Comparison of ENCODE assay signal across 8 mouse cellular contexts in the genomic region with DNA sequence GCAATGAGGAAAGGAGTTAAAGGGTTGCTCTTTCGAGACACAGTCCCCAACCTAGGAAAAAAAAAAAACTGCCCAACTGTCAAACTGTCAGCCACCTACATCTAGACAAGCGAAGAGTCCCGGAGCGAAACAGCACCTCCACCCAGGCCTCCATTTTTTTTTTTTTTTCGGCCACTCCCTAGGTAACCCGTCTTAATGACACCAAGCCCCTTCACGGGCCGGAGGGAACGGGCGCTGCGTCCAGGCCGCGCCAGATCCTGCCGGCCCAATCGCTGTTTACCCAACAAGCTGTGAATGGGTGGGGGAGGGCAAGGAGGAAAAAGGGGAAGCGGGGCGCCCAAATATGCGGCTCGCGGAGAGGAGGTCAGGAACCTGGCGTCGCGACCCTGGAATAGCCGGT. TPM values are rescaled to one million over a fixed set of nuclear protein-coding genes. Genes with fewer than 3 reads are reported as not detected.
DNase-seq lines count a peak whose midpoint lies in the region; ATAC-seq and TF ChIP-seq lines count a peak whose summit lies in the region.

No protein-coding gene starts in this region.

- TF ChIP-seq EP300 in heart, adult 2 months (IDR thresholded peaks at IDR 0.05; ENCODE audit: insufficient read depth, low read depth, low read length): no peak

- no peaks in the 10 kb centered on the region for H3K36me3 ChIP-seq in heart, adult 2 months (ENCODE audit: control insufficient read depth, insufficient read depth, low read length)
- peaks cover 43% of the 10 kb centered on the region for H3K36me3 ChIP-seq in embryonic facial prominence, embryonic 10.5 days (replicated peaks)
- H3K36me3 ChIP-seq in hindbrain, embryonic 14.5 days (replicated peaks; ENCODE audit: control insufficient read depth, insufficient read depth): peaks cover 30% of the 10 kb centered on the region
- peaks cover 19% of the 10 kb centered on the region for H3K36me3 ChIP-seq in liver, embryonic 16.5 days (ENCODE audit: control insufficient read depth, insufficient read depth)
- H3K36me3 ChIP-seq in neural tube, embryonic 14.5 days (ENCODE audit: control insufficient read depth, insufficient read depth, low read length): peaks cover 21% of the 10 kb centered on the region

- H3K27me3 ChIP-seq in heart, adult 2 months (ENCODE audit: control insufficient read depth, insufficient read depth, low read length): no peaks in the 10 kb centered on the region
- H3K27me3 ChIP-seq in embryonic facial prominence, embryonic 10.5 days (replicated peaks; ENCODE audit: low read depth, poor library complexity, severe bottlenecking): no peaks in the 10 kb centered on the region
- no peaks in the 10 kb centered on the region for H3K27me3 ChIP-seq in hindbrain, embryonic 14.5 days (ENCODE audit: control insufficient read depth, insufficient read depth, low read length)
- peaks cover 29% of the 10 kb centered on the region for H3K27me3 ChIP-seq in liver, embryonic 16.5 days (ENCODE audit: control insufficient read depth, insufficient read depth, low read depth, low read length)
- no peaks in the 10 kb centered on the region for H3K27me3 ChIP-seq in neural tube, embryonic 14.5 days (ENCODE audit: control insufficient read depth, insufficient read depth, low read length)

- intact Hi-C loops in heart, adult 2 months (cut with DNase I): no loop called here

- H3K9ac ChIP-seq in heart, adult 2 months (ENCODE audit: low read depth, low read length): peak overlapping the region; percentile 89
- peak overlapping the region; percentile 85 for H3K9ac ChIP-seq in hindbrain, embryonic 14.5 days
- H3K9ac ChIP-seq in liver, embryonic 16.5 days (ENCODE audit: low read depth, low read length): peak overlapping the region; percentile 98
- H3K9ac ChIP-seq in neural tube, embryonic 14.5 days (replicated peaks; ENCODE audit: low read depth, low read length): peak overlapping the region; percentile 87

- peak overlapping the region; percentile 89 for H3K4me3 ChIP-seq in heart, adult 2 months
- peak overlapping the region; percentile 95 for H3K4me3 ChIP-seq in embryonic facial prominence, embryonic 10.5 days
- peak overlapping the region; percentile 82 for H3K4me3 ChIP-seq in hindbrain, embryonic 14.5 days (replicated peaks; ENCODE audit: low read length)
- H3K4me3 ChIP-seq in liver, embryonic 16.5 days (ENCODE audit: low read depth, low read length): peak overlapping the region; percentile 98
- peak overlapping the region; percentile 95 for H3K4me3 ChIP-seq in neural tube, embryonic 14.5 days (ENCODE audit: low read depth, low read length)

- no peak for TF ChIP-seq POLR2A in heart, adult 2 months (IDR thresholded peaks at IDR 0.05; ENCODE audit: insufficient read depth, low read depth, low read length)

- no peak; the same call in 1 of the 2 replicates for ATAC-seq in hindbrain, embryonic 14.5 days (ENCODE audit: low FRiP score)
- ATAC-seq in liver, embryonic 16.5 days (ENCODE audit: low read depth): peak; percentile 44
- peak; percentile 1; the same call in 1 of the 2 replicates for ATAC-seq in neural tube, embryonic 14.5 days (ENCODE audit: low read depth)

- peak overlapping the region; percentile 90 for H3K4me2 ChIP-seq in hindbrain, embryonic 14.5 days (replicated peaks)
- H3K4me2 ChIP-seq in liver, embryonic 16.5 days (ENCODE audit: low read depth, low read length): peak overlapping the region; percentile 82
- peak overlapping the region; percentile 90 for H3K4me2 ChIP-seq in neural tube, embryonic 14.5 days (ENCODE audit: low read depth, low read length)

- H3K27ac ChIP-seq in heart, adult 2 months: peak overlapping the region; percentile 91
- H3K27ac ChIP-seq in embryonic facial prominence, embryonic 10.5 days (replicated peaks): peak overlapping the region; percentile 83
- 0 out of 2 replicates have a peak overlapping the region, but pooled peaks have one; percentile 47 for H3K27ac ChIP-seq in hindbrain, embryonic 14.5 days
- peak overlapping the region; percentile 90 for H3K27ac ChIP-seq in liver, embryonic 16.5 days (ENCODE audit: low read length)
- H3K27ac ChIP-seq in neural tube, embryonic 14.5 days (ENCODE audit: low read depth, low read length): 0 out of 2 replicates have a peak overlapping the region, but pooled peaks have one; percentile 44

- TF ChIP-seq CTCF in heart, adult 2 months (IDR thresholded peaks at IDR 0.05): no peak

- H3K4me1 ChIP-seq in heart, adult 2 months (ENCODE audit: control insufficient read depth, insufficient read depth, low read length): peaks cover 6% of the 10 kb centered on the region
- peaks cover 61% of the 10 kb centered on the region for H3K4me1 ChIP-seq in embryonic facial prominence, embryonic 10.5 days
- H3K4me1 ChIP-seq in hindbrain, embryonic 14.5 days (replicated peaks; ENCODE audit: control insufficient read depth, insufficient read depth, low read length): peaks cover 37% of the 10 kb centered on the region
- peaks cover 33% of the 10 kb centered on the region for H3K4me1 ChIP-seq in liver, embryonic 16.5 days (ENCODE audit: control insufficient read depth, low read depth, low read length)
- peaks cover 29% of the 10 kb centered on the region for H3K4me1 ChIP-seq in neural tube, embryonic 14.5 days (ENCODE audit: control insufficient read depth, insufficient read depth, low read length)

- no peak for DNase-seq in heart, adult 2 months
- DNase-seq in heart, adult 11 months: no peak
- DNase-seq in embryonic facial prominence, embryonic 10.5 days (ENCODE audit: low spot score): no peak
- DNase-seq in hindbrain, embryonic 14.5 days (ENCODE audit: low spot score): no peak
- DNase-seq in ovary, postnatal 36 days (ENCODE audit: low spot score): no peak
- DNase-seq in cerebellum, postnatal 4 days (ENCODE audit: low spot score in 2 of 2): no peak

- no peaks in the 10 kb centered on the region for H3K79me2 ChIP-seq in heart, adult 2 months (replicated peaks; ENCODE audit: control insufficient read depth, insufficient read depth, low read length)

- WGBS in heart, adult 2 months: 2% methylated on average over 24 of the region's 24 CpGs
- WGBS in embryonic facial prominence, embryonic 10.5 days: 2% methylated on average over 22 of the region's 24 CpGs
- WGBS in hindbrain, embryonic 14.5 days: 3% methylated on average over 23 of the region's 24 CpGs
- under 1% methylated on average over 23 of the region's 24 CpGs for WGBS in liver, embryonic 16.5 days (ENCODE audit: insufficient replicate concordance)
- WGBS in neural tube, embryonic 14.5 days: 3% methylated on average over 24 of the region's 24 CpGs

- no peaks in the 10 kb centered on the region for H3K9me3 ChIP-seq in embryonic facial prominence, embryonic 10.5 days
- no peaks in the 10 kb centered on the region for H3K9me3 ChIP-seq in hindbrain, embryonic 14.5 days (ENCODE audit: control insufficient read depth, low read length)
- H3K9me3 ChIP-seq in liver, embryonic 16.5 days (replicated peaks; ENCODE audit: control insufficient read depth, low read length): no peaks in the 10 kb centered on the region
- H3K9me3 ChIP-seq in neural tube, embryonic 14.5 days (ENCODE audit: control insufficient read depth, low read length): no peaks in the 10 kb centered on the region

RNA-seq across cellular contexts. Expression of a gene that starts 0.5 kb away (rescaled TPM):
- total RNA-seq in heart, adult 2 months (2021): 100 to 1,000 TPM; 109 to 124 TPM
- polyA plus RNA-seq in heart, adult 2 months (2012; rRNA removed): 279 and 324 TPM in 2 replicates
- polyA plus RNA-seq in embryonic facial prominence, embryonic 10.5 days (2016; fragmentation: Nextera tagmentation; extraction: Ambion mirVana): 157 and 162 TPM in 2 replicates
- 589 and 599 TPM in 2 replicates for polyA plus RNA-seq in hindbrain, embryonic 14.5 days (2014; fragmentation: Nextera tagmentation; extraction: Ambion mirVana)
- 160 and 165 TPM in 2 replicates for polyA plus RNA-seq in liver, embryonic 16.5 days (2015; fragmentation: Nextera tagmentation; extraction: Ambion mirVana)
- 578 and 652 TPM in 2 replicates for polyA plus RNA-seq in neural tube, embryonic 14.5 days (2014; fragmentation: Nextera tagmentation; extraction: Ambion mirVana)

RNA-seq across cellular contexts. Expression of a gene that starts 3.4 kb away (rescaled TPM):
- total RNA-seq in heart, adult 2 months (2021): 1 to 10 TPM; 4.0 to 4.3 TPM
- 8.6 and 9.3 TPM in 2 replicates for polyA plus RNA-seq in heart, adult 2 months (2012; rRNA removed)
- 24.7 and 27.2 TPM in 2 replicates for polyA plus RNA-seq in embryonic facial prominence, embryonic 10.5 days (2016; fragmentation: Nextera tagmentation; extraction: Ambion mirVana)
- polyA plus RNA-seq in hindbrain, embryonic 14.5 days (2014; fragmentation: Nextera tagmentation; extraction: Ambion mirVana): 78.0 and 81.4 TPM in 2 replicates
- 0.76 and 1.3 TPM in 2 replicates for polyA plus RNA-seq in liver, embryonic 16.5 days (2015; fragmentation: Nextera tagmentation; extraction: Ambion mirVana)
- polyA plus RNA-seq in neural tube, embryonic 14.5 days (2014; fragmentation: Nextera tagmentation; extraction: Ambion mirVana): 68.7 and 73.6 TPM in 2 replicates

RNA-seq across cellular contexts. Expression of a gene that starts 5.2 kb away (rescaled TPM):
- total RNA-seq in heart, adult 2 months (2021): 1 to 10 TPM; 3.0 to 3.9 TPM
- 7.3 and 8.4 TPM in 2 replicates for polyA plus RNA-seq in heart, adult 2 months (2012; rRNA removed)
- polyA plus RNA-seq in embryonic facial prominence, embryonic 10.5 days (2016; fragmentation: Nextera tagmentation; extraction: Ambion mirVana): 24.8 and 26.6 TPM in 2 replicates
- 22.9 and 25.1 TPM in 2 replicates for polyA plus RNA-seq in hindbrain, embryonic 14.5 days (2014; fragmentation: Nextera tagmentation; extraction: Ambion mirVana)
- polyA plus RNA-seq in liver, embryonic 16.5 days (2015; fragmentation: Nextera tagmentation; extraction: Ambion mirVana): 5.1 and 5.8 TPM in 2 replicates
- 21.5 and 22.9 TPM in 2 replicates for polyA plus RNA-seq in neural tube, embryonic 14.5 days (2014; fragmentation: Nextera tagmentation; extraction: Ambion mirVana)

RNA-seq across cellular contexts. Expression of a gene that starts 14.3 kb away (rescaled TPM):
- total RNA-seq in heart, adult 2 months (2021): under 1 TPM; 0.09 to 0.18 TPM
- polyA plus RNA-seq in heart, adult 2 months (2012; rRNA removed): 1.1 and 2.0 TPM in 2 replicates
- 1.4 and 1.7 TPM in 2 replicates for polyA plus RNA-seq in embryonic facial prominence, embryonic 10.5 days (2016; fragmentation: Nextera tagmentation; extraction: Ambion mirVana)
- 2.5 and 3.9 TPM in 2 replicates for polyA plus RNA-seq in hindbrain, embryonic 14.5 days (2014; fragmentation: Nextera tagmentation; extraction: Ambion mirVana)
- 0.88 and 1.1 TPM in 2 replicates for polyA plus RNA-seq in liver, embryonic 16.5 days (2015; fragmentation: Nextera tagmentation; extraction: Ambion mirVana)
- 1.4 and 2.6 TPM in 2 replicates for polyA plus RNA-seq in neural tube, embryonic 14.5 days (2014; fragmentation: Nextera tagmentation; extraction: Ambion mirVana)

RNA-seq across cellular contexts. Expression of a gene that starts 28.2 kb away (rescaled TPM):
- 10 to 100 TPM; 60.8 to 68.4 TPM for total RNA-seq in heart, adult 2 months (2021)
- 104 and 108 TPM in 2 replicates for polyA plus RNA-seq in heart, adult 2 months (2012; rRNA removed)
- polyA plus RNA-seq in embryonic facial prominence, embryonic 10.5 days (2016; fragmentation: Nextera tagmentation; extraction: Ambion mirVana): 62.8 and 72.3 TPM in 2 replicates
- 55.1 and 56.5 TPM in 2 replicates for polyA plus RNA-seq in hindbrain, embryonic 14.5 days (2014; fragmentation: Nextera tagmentation; extraction: Ambion mirVana)
- polyA plus RNA-seq in liver, embryonic 16.5 days (2015; fragmentation: Nextera tagmentation; extraction: Ambion mirVana): 17.4 and 17.5 TPM in 2 replicates
- 61.7 and 65.7 TPM in 2 replicates for polyA plus RNA-seq in neural tube, embryonic 14.5 days (2014; fragmentation: Nextera tagmentation; extraction: Ambion mirVana)
